Mouse (Mus musculus) lung, postnatal 0 days (tissue): Measurements from ENCODE around the gene Ankdd1b.

Experiments used
- CTCF ChIP-seq: IDR thresholded peaks from 2 replicates; pipeline ENCODE4 v1.5.1; 2016; ENCODE audit warnings: antibody characterized with exemption, mild to moderate bottlenecking
- EP300 ChIP-seq: IDR thresholded peaks from 2 replicates; pipeline ENCODE4 v1.6.1; 2016; ENCODE audit warnings: antibody characterized with exemption, mild to moderate bottlenecking, control low read depth

- TF ChIP-seq EP300 (no peak), CTCF (no peak)
Measured at GRCm38 (mm10) chr13:96458606-96459005, 12.4 kb downstream of the Ankdd1b start.
